Mouse (Mus musculus) MEL (cell line): ENCODE measurements around the gene St3gal2. TPM values are rescaled to one million over a fixed set of nuclear protein-coding genes. Genes with fewer than 3 reads are reported as not detected.

Source experiments
- DNase-seq: peaks from one replicate; pipeline ENCODE4 v3.0.0; 2011; ENCODE audit warnings: low read depth, low spot score
- H3K27ac ChIP-seq: 2 replicates; pipeline ENCODE4 v1.5.1; 2012; ENCODE audit warnings: low read depth, mild to moderate bottlenecking, control low read depth, low read length, moderate library complexity; ENCODE audit not compliant: control insufficient read depth
- H3K27me3 ChIP-seq, 2 experiments: fragments of 150-350 bp in 1 of 2; sonication (generic) in 1 of 2; 2 replicates each; pipeline ENCODE4 v1.6.1; 2012; ENCODE audit warnings: low read length in 2 of 2, mild to moderate bottlenecking in 2 of 2, improper control_type of control experiment in 1 of 2, moderate library complexity in 1 of 2; ENCODE audit not compliant: insufficient read depth in 2 of 2, control insufficient read depth in 1 of 2
- H3K36me3 ChIP-seq, 2 experiments: 2 replicates each; pipeline ENCODE4 v1.6.1; 2012 to 2014; ENCODE audit warnings: low read length in 2 of 2, improper control_type of control experiment in 1 of 2, inconsistent platforms in 1 of 2, mild to moderate bottlenecking in 1 of 2; ENCODE audit not compliant: insufficient read depth in 2 of 2, control insufficient read depth in 1 of 2
- H3K4me1 ChIP-seq, 2 experiments: fragments of 150-350 bp in 1 of 2; sonication (generic) in 1 of 2; 2 replicates each; pipeline ENCODE4 v1.6.1; 2012; ENCODE audit warnings: low read length in 2 of 2, improper control_type of control experiment in 1 of 2, mild to moderate bottlenecking in 1 of 2; ENCODE audit not compliant: insufficient read depth in 2 of 2, control insufficient read depth in 1 of 2
- H3K4me3 ChIP-seq, 2 experiments: fragments of 150-350 bp in 1 of 2; sonication (generic) in 1 of 2; 2 replicates each; pipeline ENCODE4 v1.5.1; 2012; ENCODE audit warnings: low read depth in 2 of 2, low read length in 2 of 2, mild to moderate bottlenecking in 2 of 2, moderate library complexity in 2 of 2, control low read depth in 1 of 2, improper control_type of control experiment in 1 of 2; ENCODE audit not compliant: control insufficient read depth in 1 of 2, insufficient read depth in 1 of 2
- H3K79me2 ChIP-seq: 2 replicates; pipeline ENCODE4 v1.6.1; 2012; ENCODE audit warnings: mild to moderate bottlenecking, low read length, moderate library complexity; ENCODE audit not compliant: control insufficient read depth, poor library complexity, insufficient read depth
- H3K9ac ChIP-seq: 2 replicates; pipeline ENCODE4 v1.6.1; 2012; ENCODE audit warnings: low read depth, mild to moderate bottlenecking, control low read depth, low read length, moderate library complexity; ENCODE audit not compliant: control insufficient read depth, poor library complexity, severe bottlenecking
- H3K9me3 ChIP-seq: fragments of 150-350 bp; sonication (generic); replicated peaks from 2 replicates; pipeline ENCODE4 v1.6.1; 2012; ENCODE audit warnings: mild to moderate bottlenecking, low read length, improper control_type of control experiment, moderate library complexity; ENCODE audit not compliant: insufficient read depth
- CHD1 ChIP-seq: IDR thresholded peaks from 2 replicates; pipeline ENCODE4 v1.6.1; 2012; ENCODE audit warnings: low read depth, mild to moderate bottlenecking, inconsistent platforms, low read length, improper control_type of control experiment
- CHD2 ChIP-seq: IDR thresholded peaks from 2 replicates; pipeline ENCODE4 v1.6.1; 2011; ENCODE audit warnings: low read length, improper control_type of control experiment
- CTCF ChIP-seq, 3 experiments: IDR thresholded peaks in 2 of 3; conservative IDR thresholded peaks in 1 of 3; 2 replicates each; pipeline ENCODE4 v1.5.1; 2011 to 2012; ENCODE audit warnings: low read length in 3 of 3, low read depth in 2 of 3, mild to moderate bottlenecking in 2 of 3, improper control_type of control experiment in 1 of 3, inconsistent platforms in 1 of 3, mixed read lengths in 1 of 3, moderate library complexity in 1 of 3; ENCODE audit not compliant: control insufficient read depth in 1 of 3, insufficient read depth in 1 of 3, poor library complexity in 1 of 3, severe bottlenecking in 1 of 3
- EP300 ChIP-seq, 2 experiments: IDR thresholded peaks; 2 replicates each; pipeline ENCODE4 v1.6.1; 2011; ENCODE audit warnings: improper control_type of control experiment in 2 of 2, low read length in 2 of 2, low read depth in 1 of 2, mild to moderate bottlenecking in 1 of 2
- GABPA ChIP-seq: IDR thresholded peaks from 2 replicates; pipeline ENCODE4 v1.6.1; 2012; ENCODE audit warnings: low read depth, mild to moderate bottlenecking, inconsistent platforms, low read length, improper control_type of control experiment, moderate library complexity
- GATA1 ChIP-seq: IDR thresholded peaks from 2 replicates; pipeline ENCODE4 v1.6.1; 2011; ENCODE audit warnings: low read depth, low read length, improper control_type of control experiment
- HCFC1 ChIP-seq: IDR thresholded peaks from 2 replicates; pipeline ENCODE4 v1.6.1; 2012; ENCODE audit warnings: low read depth, mild to moderate bottlenecking, inconsistent platforms, low read length, improper control_type of control experiment, moderate library complexity
- JUND ChIP-seq: IDR thresholded peaks from 2 replicates; pipeline ENCODE4 v1.6.1; 2011; ENCODE audit warnings: low read depth, mild to moderate bottlenecking, improper control_type of control experiment, low read length
- KAT2A ChIP-seq: conservative IDR thresholded peaks from 2 replicates; pipeline ENCODE4 v1.6.1; 2012; ENCODE audit warnings: low read depth, low read length, improper control_type of control experiment, inconsistent platforms
- MAFK ChIP-seq: IDR thresholded peaks from 2 replicates; pipeline ENCODE4 v1.6.1; 2011; ENCODE audit warnings: low read depth, mild to moderate bottlenecking, low read length, improper control_type of control experiment, borderline replicate concordance
- MAX ChIP-seq: IDR thresholded peaks from 2 replicates; pipeline ENCODE4 v1.6.1; 2011; ENCODE audit warnings: low read length, improper control_type of control experiment
- MAZ ChIP-seq: IDR thresholded peaks from 2 replicates; pipeline ENCODE4 v1.6.1; 2012; ENCODE audit warnings: low read depth, mild to moderate bottlenecking, inconsistent platforms, low read length, improper control_type of control experiment
- MEF2A ChIP-seq: IDR thresholded peaks from 2 replicates; pipeline ENCODE4 v1.6.1; 2014; ENCODE audit warnings: low read depth, mild to moderate bottlenecking, inconsistent platforms, low read length, improper control_type of control experiment; ENCODE audit not compliant: poor library complexity, insufficient replicate concordance, severe bottlenecking; ENCODE audit errors: extremely low read depth
- MXI1 ChIP-seq: IDR thresholded peaks from 2 replicates; pipeline ENCODE4 v1.6.1; 2011; ENCODE audit warnings: mild to moderate bottlenecking, low read depth, low read length, improper control_type of control experiment
- MYB ChIP-seq: IDR thresholded peaks from 2 replicates; pipeline ENCODE4 v1.6.1; 2011; ENCODE audit warnings: mild to moderate bottlenecking, low read depth, low read length, improper control_type of control experiment
- MYC ChIP-seq: IDR thresholded peaks from 2 replicates; pipeline ENCODE4 v1.6.1; 2011; ENCODE audit warnings: low read depth, mild to moderate bottlenecking, low read length, improper control_type of control experiment, moderate library complexity
- NELFE ChIP-seq: IDR thresholded peaks from 2 replicates; pipeline ENCODE4 v1.6.1; 2011; ENCODE audit warnings: low read depth, low read length, improper control_type of control experiment
- NRF1 ChIP-seq: IDR thresholded peaks from 2 replicates; pipeline ENCODE4 v1.6.1; 2014; ENCODE audit warnings: low read depth, mild to moderate bottlenecking, inconsistent platforms, low read length, improper control_type of control experiment, moderate library complexity; ENCODE audit not compliant: poor library complexity, insufficient read depth, severe bottlenecking
- POLR2A ChIP-seq, 2 experiments: IDR thresholded peaks; 2 replicates each; pipeline ENCODE4 v1.6.1; 2011 to 2012; ENCODE audit warnings: low read length in 2 of 2, mild to moderate bottlenecking in 2 of 2, control low read depth in 1 of 2, improper control_type of control experiment in 1 of 2, low read depth in 1 of 2, moderate library complexity in 1 of 2; ENCODE audit not compliant: control insufficient read depth in 1 of 2, insufficient read depth in 1 of 2, poor library complexity in 1 of 2
- POLR2AphosphoS2 ChIP-seq: IDR thresholded peaks from 2 replicates; pipeline ENCODE4 v1.6.1; 2011; ENCODE audit warnings: low read length, improper control_type of control experiment
- POLR2AphosphoS5 ChIP-seq: IDR thresholded peaks from 2 replicates; pipeline ENCODE4 v1.6.1; 2012; ENCODE audit warnings: low read depth, borderline replicate concordance, mild to moderate bottlenecking, inconsistent platforms, low read length, moderate library complexity, mixed read lengths
- RAD21 ChIP-seq: IDR thresholded peaks from 2 replicates; pipeline ENCODE4 v1.6.1; 2011; ENCODE audit warnings: mild to moderate bottlenecking, low read depth, low read length, improper control_type of control experiment
- RCOR1 ChIP-seq: IDR thresholded peaks from 2 replicates; pipeline ENCODE4 v1.6.1; 2012; ENCODE audit warnings: low read depth, mild to moderate bottlenecking, inconsistent platforms, low read length, improper control_type of control experiment
- SIN3A ChIP-seq: IDR thresholded peaks from 2 replicates; pipeline ENCODE4 v1.6.1; 2012; ENCODE audit warnings: low read length, improper control_type of control experiment, inconsistent platforms
- SMC3 ChIP-seq: IDR thresholded peaks from 2 replicates; pipeline ENCODE4 v1.6.1; 2011; ENCODE audit warnings: low read depth, low read length, improper control_type of control experiment
- TAL1 ChIP-seq: IDR thresholded peaks from 2 replicates; pipeline ENCODE4 v1.6.1; 2012; ENCODE audit warnings: mild to moderate bottlenecking, inconsistent platforms, low read length, moderate library complexity, mixed read lengths
- TBP ChIP-seq: IDR thresholded peaks from 2 replicates; pipeline ENCODE4 v1.8.0; 2011; ENCODE audit warnings: low read depth, low read length, improper control_type of control experiment
- TCF12 ChIP-seq: IDR thresholded peaks from 2 replicates; pipeline ENCODE4 v1.6.1; 2014; ENCODE audit warnings: low read depth, mild to moderate bottlenecking, inconsistent platforms, low read length, improper control_type of control experiment, moderate library complexity
- USF1 ChIP-seq: IDR thresholded peaks from 2 replicates; pipeline ENCODE4 v1.6.1; 2014; ENCODE audit warnings: low read depth, mild to moderate bottlenecking, inconsistent platforms, low read length, improper control_type of control experiment, moderate library complexity
- USF2 ChIP-seq, 2 experiments: IDR thresholded peaks; 2 replicates each; pipeline ENCODE4 v1.6.1; 2011 to 2012; ENCODE audit warnings: improper control_type of control experiment in 2 of 2, low read length in 2 of 2, borderline replicate concordance in 1 of 2, inconsistent platforms in 1 of 2, low read depth in 1 of 2, mild to moderate bottlenecking in 1 of 2; ENCODE audit not compliant: insufficient read depth in 1 of 2
- ZC3H11A ChIP-seq: IDR thresholded peaks from 2 replicates; pipeline ENCODE4 v1.6.1; 2012; ENCODE audit warnings: low read depth, mild to moderate bottlenecking, inconsistent platforms, low read length, improper control_type of control experiment
- ZKSCAN1 ChIP-seq: IDR thresholded peaks from 2 replicates; pipeline ENCODE4 v1.6.1; 2012; ENCODE audit warnings: low read depth, mild to moderate bottlenecking, inconsistent platforms, low read length, improper control_type of control experiment, moderate library complexity
- ZMIZ1 ChIP-seq: IDR thresholded peaks from 2 replicates; pipeline ENCODE4 v1.6.1; 2012; ENCODE audit warnings: low read depth, mild to moderate bottlenecking, inconsistent platforms, low read length, improper control_type of control experiment, moderate library complexity
- ZNF384 ChIP-seq: IDR thresholded peaks from 2 replicates; pipeline ENCODE4 v1.6.1; 2012; ENCODE audit warnings: low read depth, mild to moderate bottlenecking, inconsistent platforms, low read length, improper control_type of control experiment
- polyA plus RNA-seq, 2 experiments: library from polyadenylated mRNA; stranded (reverse) in 1 of 2; unstranded in 1 of 2; fragments of >175 nt in 1 of 2; fragments of >200 nt in 1 of 2; gene quantifications; 2 replicates each; pipeline versions ENCODE4 v1.2.1 to v1.2.4; 2012; ENCODE audit warnings: low replicate concordance in 2 of 2, low read depth in 1 of 2; ENCODE audit not compliant: insufficient read length in 2 of 2, insufficient read depth in 1 of 2, missing spikeins in 1 of 2
- total RNA-seq: library from RNA; depleted of rRNA; stranded (reverse); fragments of 300-350 nt; gene quantifications from 2 replicates; pipeline ENCODE4 v1.2.3, GENCODE M21; 2012

The St3gal2 gene
- total and polyA plus RNA-seq, 3 experiments = 5.2 to 18.0 TPM; not detected in 1

DNA sequence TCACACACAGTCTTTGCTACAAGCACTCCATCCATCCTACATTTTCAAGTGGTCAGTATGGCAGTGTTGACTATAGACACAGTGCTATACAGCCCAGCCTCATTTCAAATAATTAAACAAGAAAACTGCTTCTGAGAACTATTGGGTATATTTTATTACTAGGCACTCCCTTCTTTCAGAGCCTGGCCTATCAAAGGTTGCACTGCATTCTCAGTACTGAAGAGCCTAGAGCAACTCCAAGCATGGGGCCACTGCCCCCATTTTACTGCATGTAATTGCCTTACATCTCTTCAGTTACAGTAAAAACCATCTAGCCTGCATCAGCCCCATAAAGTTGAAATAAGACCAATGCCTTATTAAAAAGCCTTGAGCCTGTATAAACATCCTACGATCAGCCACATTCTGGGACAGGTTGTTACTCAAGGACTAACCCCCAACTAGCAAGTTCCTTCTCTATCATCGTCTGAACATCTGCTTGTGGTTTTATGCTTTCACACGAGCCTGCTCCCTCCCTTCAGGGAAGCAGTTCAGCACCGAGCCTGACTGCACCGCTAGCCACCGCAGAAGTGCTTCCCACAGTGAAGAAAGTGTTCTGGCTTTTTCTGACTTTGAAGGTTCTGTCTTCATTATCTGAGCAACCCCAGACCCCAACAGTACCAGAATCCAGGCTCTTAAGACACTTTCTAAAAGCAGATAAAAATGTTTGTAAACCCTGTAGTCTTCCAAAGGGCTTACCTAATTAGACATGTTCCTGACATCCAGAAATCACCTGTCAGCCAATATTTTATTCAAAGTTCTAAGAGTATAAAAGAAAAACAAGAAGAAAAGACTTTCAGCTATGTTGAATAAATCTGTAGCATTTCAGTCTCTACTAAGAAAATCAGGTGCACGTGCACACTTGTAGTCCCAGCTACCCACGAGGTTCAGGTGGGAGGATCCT, 68.4 kb downstream of the St3gal2 start:
- peak; percentile 99 for DNase-seq
- no peak overlapping the region for H3K4me3 ChIP-seq
- TF ChIP-seq ZKSCAN1 (no peak; the same call in 1 of the 2 replicates), TAL1 (peak; percentile 99), KAT2A (no peak; the same call in 1 of the 2 replicates), MYC (peak; percentile 83), ZC3H11A (peak; percentile 28), POLR2A (IDR thresholded peaks at IDR 0.05; ENCODE audit: control insufficient read depth in 1 of 2, insufficient read depth in 1 of 2, low read depth in 1 of 2, low read length in 2 of 2, poor library complexity in 1 of 2) (no peak), USF1 (0 out of 2 replicates have a peak, but pooled peaks have one; percentile 4), CTCF (IDR thresholded peaks at IDR 0.05 in 2 of 3, conservative IDR thresholded peaks at IDR 0.05 in 1 of 3; ENCODE audit: control insufficient read depth in 1 of 3, insufficient read depth in 1 of 3, low read depth in 2 of 3, low read length in 3 of 3, poor library complexity in 1 of 3, severe bottlenecking in 1 of 3) (no peak), JUND (peak; percentile 74; the same call in 1 of the 2 replicates), POLR2AphosphoS5 (no peak), SMC3 (peak; percentile 28; the same call in 1 of the 2 replicates), RCOR1 (peak; percentile 92), MEF2A (no peak), MAFK (0 out of 2 replicates have a peak, but pooled peaks have one; percentile 10), MAZ (peak; percentile 94), RAD21 (no peak; the same call in none of the 2 replicates), EP300 (IDR thresholded peaks at IDR 0.05; ENCODE audit: low read depth in 1 of 2, low read length in 2 of 2) (peak; percentile 96), TBP (peak; percentile 98), MYB (peak; percentile 56; the same call in 1 of the 2 replicates), USF2 (IDR thresholded peaks at IDR 0.05; ENCODE audit: borderline replicate concordance in 1 of 2, insufficient read depth in 1 of 2, low read depth in 1 of 2, low read length in 2 of 2) (no peak), ZNF384 (peak; percentile 43; the same call in 1 of the 2 replicates), GABPA (no peak), MXI1 (peak; percentile 84), CHD1 (peak; percentile 91; the same call in 1 of the 2 replicates), GATA1 (peak; percentile 93), MAX (peak; percentile 70; the same call in 1 of the 2 replicates), CHD2 (peak; percentile 56; the same call in 1 of the 2 replicates), ZMIZ1 (peak; percentile 36; the same call in 1 of the 2 replicates), SIN3A (peak; percentile 96), HCFC1 (peak; percentile 64), NELFE (no peak), POLR2AphosphoS2 (no peak), TCF12 (peak; percentile 98), NRF1 (no peak)

More for the DNA sequence above, 68.4 kb downstream of the St3gal2 start:
- peak overlapping the region; percentile 77 for H3K27ac ChIP-seq
- H3K36me3 ChIP-seq = peaks cover 24 to 56% of the 10 kb centered on the region in 2 experiments
- H3K4me1 ChIP-seq = peaks cover 21% of the 10 kb centered on the region in 2 experiments
- H3K9ac ChIP-seq = no peak overlapping the region
- 0 out of 2 replicates have a peak, but pooled peaks cover 2% of the 10 kb centered on the region for H3K79me2 ChIP-seq
- no peaks in the 10 kb centered on the region for H3K27me3 ChIP-seq
- no peaks in the 10 kb centered on the region for H3K9me3 ChIP-seq
